Mouse (Mus musculus) spleen, postnatal 10 days (tissue): ENCODE data around the gene Pdgfb.

ENCODE experiments used
- DNase-seq, 2 experiments: peaks; one replicate each; pipeline ENCODE4 v3.0.0; 2021 to 2022; ENCODE audit warnings: low spot score in 2 of 2

Pdgfb gene

DNA sequence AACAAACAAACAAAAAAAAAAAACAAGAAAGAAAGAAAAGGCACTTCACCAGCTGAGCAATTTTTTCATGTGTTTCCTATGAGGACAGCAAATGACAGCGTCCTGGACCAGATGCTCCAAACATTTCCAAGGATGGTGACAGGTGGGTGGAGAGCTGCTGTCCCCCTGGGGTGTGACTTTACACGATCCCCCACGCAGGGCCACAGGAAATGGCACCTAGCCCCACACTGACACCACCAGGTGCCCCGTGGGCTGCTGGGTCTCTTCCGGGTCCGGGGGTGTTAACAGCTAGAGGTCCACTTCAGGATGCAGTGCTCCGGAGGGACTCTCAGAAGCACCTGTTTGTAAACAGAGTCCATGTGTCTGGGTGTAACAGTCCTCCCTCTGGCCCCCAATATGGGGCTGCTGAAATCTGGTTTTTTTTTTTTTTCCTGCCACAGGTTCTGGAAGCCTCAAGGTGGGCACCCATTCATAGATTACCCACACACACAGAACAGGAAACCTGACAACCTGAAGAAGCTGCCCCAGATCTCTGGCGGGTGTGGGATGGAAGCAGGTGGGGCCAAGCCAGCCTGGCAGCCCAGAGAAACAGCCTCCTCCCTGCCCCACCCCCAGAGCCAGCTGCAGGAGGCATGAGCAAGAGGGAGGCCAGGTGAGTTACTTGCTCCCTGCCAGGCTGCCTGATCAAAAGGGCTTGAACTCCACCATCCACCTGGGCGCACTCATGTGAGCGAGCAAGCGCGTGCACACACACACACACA is 5.2 kb downstream of the Pdgfb start:
- DNase-seq: no peak

GRCm38 (mm10) chr15:80008461-80008860 is 6.3 kb downstream of the Pdgfb start:
- DNase-seq: no peak

DNA sequence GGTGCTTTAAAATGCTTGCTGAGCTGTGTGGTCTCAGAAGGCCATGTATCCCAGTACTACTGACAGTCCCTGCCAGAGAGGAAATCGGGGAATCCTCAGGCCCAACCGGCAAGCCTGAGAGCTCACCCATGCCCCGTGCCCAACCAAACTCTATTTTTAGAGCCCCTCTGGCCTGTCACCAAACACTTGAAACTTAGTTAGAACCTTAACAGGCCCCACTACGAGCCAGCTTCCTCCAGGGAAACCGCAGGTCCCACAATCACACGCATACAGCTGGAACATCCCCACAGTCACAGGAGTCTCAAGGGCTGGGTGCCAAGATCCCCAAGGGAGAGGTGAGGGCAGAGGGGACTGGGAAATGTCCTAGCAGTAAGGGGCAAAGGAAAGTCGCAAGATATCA is 8.6 kb downstream of the Pdgfb start:
- no peak for DNase-seq

- no peak for DNase-seq
Observed at GRCm38 (mm10) chr15:80005436-80005835, 9.3 kb downstream of the Pdgfb start.

- no peak for DNase-seq
Observed at GRCm38 (mm10) chr15:80004644-80005340, 10.0 kb downstream of the Pdgfb start.

- no peak for DNase-seq
Observed at GRCm38 (mm10) chr15:80003581-80003980, 11.2 kb downstream of the Pdgfb start.

- DNase-seq: no peak
Observed at GRCm38 (mm10) chr15:80001601-80002000, 13.2 kb downstream of the Pdgfb start.

DNA sequence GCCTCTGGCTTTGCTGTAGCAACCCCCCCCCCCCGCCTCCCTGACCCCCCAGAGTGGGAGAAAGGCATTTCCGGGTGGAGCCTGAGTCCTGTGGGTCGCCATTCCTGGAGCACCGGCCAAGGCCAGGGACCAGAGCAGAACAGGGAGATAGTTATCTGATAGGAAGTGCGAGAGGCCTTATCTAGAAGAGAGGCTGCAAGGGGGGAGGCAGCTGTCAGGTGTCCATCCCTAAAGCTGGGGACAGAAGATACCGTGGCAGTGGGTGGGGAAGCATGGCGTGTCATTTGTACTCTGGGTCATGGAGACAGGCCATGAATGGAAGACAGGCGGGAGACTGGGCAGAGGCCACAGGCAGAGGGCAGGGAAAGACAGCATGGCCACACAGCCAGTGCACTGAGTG is 14.1 kb downstream of the Pdgfb start:
- no peak for DNase-seq

GRCm38 (mm10) chr15:79997988-79998387 is 16.8 kb downstream of the Pdgfb start:
- no peak for DNase-seq

GRCm38 (mm10) chr15:79996781-79997180 is 18.0 kb downstream of the Pdgfb start:
- no peak for DNase-seq

- no peak for DNase-seq
Observed at GRCm38 (mm10) chr15:79995552-79995951, 19.2 kb downstream of the Pdgfb start.

DNA sequence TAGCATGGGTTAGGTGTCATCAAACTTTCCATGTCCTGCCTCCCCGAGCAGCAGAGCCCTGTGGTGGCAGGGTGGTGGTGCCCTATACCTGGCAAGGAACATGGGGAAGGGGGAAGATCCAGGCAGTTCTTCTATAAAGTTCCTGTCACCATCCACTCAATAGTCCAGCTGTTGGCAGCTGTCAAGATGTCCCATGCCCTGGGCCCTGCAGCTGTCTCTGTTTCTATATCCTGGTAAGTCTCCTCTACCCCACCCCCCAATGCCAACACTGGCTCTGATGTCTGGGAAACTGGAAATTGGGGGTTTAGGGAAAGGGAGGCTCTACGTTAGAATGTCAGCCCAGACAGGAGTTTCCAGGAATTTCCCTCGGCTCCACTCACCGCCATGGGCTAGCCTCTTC is 20.2 kb downstream of the Pdgfb start:
- no peak for DNase-seq

DNA sequence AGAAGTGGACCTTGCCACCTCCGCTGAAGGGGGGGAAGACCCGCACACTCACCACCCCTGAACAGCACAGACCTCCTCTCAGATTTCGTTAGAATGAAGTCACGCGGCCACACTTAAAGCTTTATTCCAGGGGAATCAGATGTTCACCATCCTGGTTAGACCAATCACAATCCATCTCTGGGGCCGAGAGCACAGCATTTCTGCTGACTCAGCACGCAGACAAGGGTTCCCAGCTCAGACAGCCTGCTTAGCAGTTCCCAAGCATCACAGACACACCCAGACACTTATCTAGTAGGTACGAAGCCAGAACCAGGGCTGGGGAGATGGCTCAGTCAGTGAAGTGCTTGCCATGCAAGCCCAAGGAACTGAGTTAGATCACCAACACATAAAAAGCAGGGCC is 28.6 kb downstream of the Pdgfb start:
- no peak for DNase-seq

- no peak for DNase-seq
Observed at GRCm38 (mm10) chr15:79985471-79985870, 29.3 kb downstream of the Pdgfb start.

GRCm38 (mm10) chr15:79984152-79984551 is 30.6 kb downstream of the Pdgfb start:
- DNase-seq: no peak

DNA sequence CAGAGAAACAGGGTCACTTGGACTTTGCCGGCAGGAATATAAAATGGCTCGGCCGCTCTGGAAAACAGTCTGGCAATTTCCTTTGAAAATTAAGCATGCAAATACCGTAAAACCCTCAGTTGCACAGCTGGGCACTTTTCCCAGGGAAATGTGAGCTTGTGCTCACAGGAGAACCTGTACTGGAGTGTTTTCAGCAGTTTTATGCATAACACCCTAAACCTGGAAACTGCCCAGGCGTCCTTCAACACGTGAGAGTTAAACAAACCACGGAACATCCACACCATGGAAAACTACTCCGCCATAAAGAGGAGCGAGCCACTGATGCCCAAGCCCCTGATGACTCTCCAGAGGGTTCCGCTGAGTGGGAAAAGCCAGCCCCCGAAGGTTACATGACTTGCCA is 34.1 kb downstream of the Pdgfb start:
- no peak for DNase-seq

GRCm38 (mm10) chr15:79972186-79972585 is 42.6 kb downstream of the Pdgfb start:
- DNase-seq: no peak

DNA sequence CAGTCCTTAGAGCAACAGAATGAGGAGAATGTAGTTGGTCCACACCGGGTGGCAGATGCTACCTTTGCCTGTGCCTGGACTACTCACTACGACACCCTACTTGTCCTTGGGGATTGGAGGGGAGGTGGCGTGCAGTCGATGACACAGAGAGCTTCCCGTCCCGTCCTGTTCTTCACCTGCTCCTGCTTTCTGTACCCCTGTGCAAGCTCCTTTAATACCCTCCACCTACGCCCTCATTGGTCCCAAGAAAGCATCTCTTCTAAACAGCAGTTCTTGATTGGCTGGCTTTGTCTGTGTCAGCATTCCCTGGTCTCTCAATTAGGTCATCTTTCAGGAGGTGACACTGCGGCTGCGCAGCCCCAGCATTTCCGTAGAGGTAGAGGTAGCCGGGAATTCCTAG is 43.8 kb downstream of the Pdgfb start, which contains the start of gene Cbx7:
Gene Cbx7 (minus strand): TSS at position 180 of the 400 bp plus-strand sequence.
- DNase-seq: no peak

GRCm38 (mm10) chr15:79970491-79970890 is 44.3 kb downstream of the Pdgfb start:
- DNase-seq: no peak

DNA sequence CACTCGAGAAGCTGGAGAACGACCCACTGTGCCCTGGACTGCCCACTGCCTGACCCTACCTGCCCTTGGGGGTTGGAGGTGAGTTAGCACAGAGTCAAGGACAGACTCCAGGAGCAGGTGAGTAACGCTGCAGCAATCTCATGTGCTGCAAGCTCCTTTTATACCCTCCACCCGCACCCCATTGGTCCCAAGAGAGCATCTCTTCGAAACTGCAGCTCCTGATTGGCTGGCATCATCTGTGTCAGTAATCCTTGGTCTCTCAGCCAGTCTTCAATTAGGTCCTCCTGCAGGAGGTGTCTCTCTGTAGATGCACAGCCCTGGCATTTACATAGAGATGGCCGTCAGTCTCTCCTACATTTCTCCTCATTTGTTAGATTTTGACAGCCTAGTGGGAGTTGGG is 47.4 kb downstream of the Pdgfb start:
- no peak for DNase-seq

- no peak for DNase-seq
Observed at GRCm38 (mm10) chr15:79964376-79964775, 50.4 kb downstream of the Pdgfb start.

GRCm38 (mm10) chr15:79962661-79963060 is 52.1 kb downstream of the Pdgfb start:
- DNase-seq: no peak

DNA sequence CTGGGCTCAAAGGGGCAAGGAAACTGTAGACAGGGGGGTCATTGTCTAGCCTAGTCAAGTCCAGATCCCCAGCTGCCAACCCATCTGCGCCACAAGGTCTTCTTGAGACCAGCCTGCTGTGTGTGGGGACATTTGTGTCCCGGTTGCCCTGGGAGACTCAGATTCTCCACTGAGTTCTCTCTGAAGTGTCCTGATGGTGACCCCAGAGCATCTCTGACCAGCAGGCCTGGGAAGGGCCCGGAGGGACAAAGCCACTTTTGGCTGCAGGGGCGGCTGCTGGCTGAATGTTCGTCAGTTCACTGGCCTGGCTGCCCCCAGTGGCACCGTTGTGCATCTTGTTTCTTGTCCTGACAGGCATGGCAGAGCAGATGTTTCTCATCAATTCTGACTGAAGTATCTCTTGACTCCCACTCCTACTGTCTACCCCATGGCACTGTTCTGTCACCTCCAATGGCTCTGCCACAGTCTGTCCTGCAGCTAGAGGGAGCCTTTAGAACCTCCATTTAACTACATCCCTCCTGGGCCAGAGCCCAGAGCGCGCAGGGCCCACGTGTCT is 53.3 kb downstream of the Pdgfb start:
- DNase-seq: no peak
